Mouse (Mus musculus): Measurements from ENCODE around the gene Chit1. TPM values are rescaled to one million over a fixed set of nuclear protein-coding genes. Genes with fewer than 3 reads are reported as not detected.

Gene Chit1
- total RNA-seq, 1 experiment from 2014 or later = 0.55 TPM

- no peak for ATAC-seq (replicated peaks; ENCODE audit: low read depth, poor library complexity, severe bottlenecking)
Measured at GRCm38 (mm10) chr1:134168567-134168966, 57.5 kb downstream of the Chit1 start.

GRCm38 (mm10) chr1:134168985-134169697 is 58.1 kb downstream of the Chit1 start:
- no peak for ATAC-seq (replicated peaks; ENCODE audit: low read depth, poor library complexity, severe bottlenecking)

GRCm38 (mm10) chr1:134173081-134173480 is 62.0 kb downstream of the Chit1 start:
- no peak for ATAC-seq (replicated peaks; ENCODE audit: low read depth, poor library complexity, severe bottlenecking)

- no peak for ATAC-seq (replicated peaks; ENCODE audit: low read depth, poor library complexity, severe bottlenecking)
Measured at GRCm38 (mm10) chr1:134177976-134178375, 66.9 kb downstream of the Chit1 start.

- ATAC-seq (replicated peaks; ENCODE audit: low read depth, poor library complexity, severe bottlenecking) = no peak
Measured at GRCm38 (mm10) chr1:134182025-134182424, 71.0 kb downstream of the Chit1 start, which contains the start of gene Chil1. TSS of gene Chil1 (plus strand) at chr1:134182176.

- ATAC-seq (replicated peaks; ENCODE audit: low read depth, poor library complexity, severe bottlenecking) = no peak
Measured at GRCm38 (mm10) chr1:134184089-134184488, 73.0 kb downstream of the Chit1 start.

- no peak for ATAC-seq (replicated peaks; ENCODE audit: low read depth, poor library complexity, severe bottlenecking)
Measured at GRCm38 (mm10) chr1:134188217-134188616, 77.2 kb downstream of the Chit1 start.

GRCm38 (mm10) chr1:134188989-134189729 is 78.1 kb downstream of the Chit1 start:
- peak; percentile 95 for ATAC-seq (replicated peaks; ENCODE audit: low read depth, poor library complexity, severe bottlenecking)

GRCm38 (mm10) chr1:134191192-134191591 is 80.2 kb downstream of the Chit1 start:
- no peak for ATAC-seq (replicated peaks; ENCODE audit: low read depth, poor library complexity, severe bottlenecking)

GRCm38 (mm10) chr1:134192024-134192423 is 81.0 kb downstream of the Chit1 start:
- no peak for ATAC-seq (replicated peaks; ENCODE audit: low read depth, poor library complexity, severe bottlenecking)

- no peak for ATAC-seq (replicated peaks; ENCODE audit: low read depth, poor library complexity, severe bottlenecking)
Measured at GRCm38 (mm10) chr1:134193126-134193525, 82.1 kb downstream of the Chit1 start, which contains the start of gene Mybph. TSS of gene Mybph (plus strand) at chr1:134193448.

- no peak for ATAC-seq (replicated peaks; ENCODE audit: low read depth, poor library complexity, severe bottlenecking)
Measured at GRCm38 (mm10) chr1:134193674-134194197, 82.7 kb downstream of the Chit1 start.

GRCm38 (mm10) chr1:134194298-134195022 is 83.4 kb downstream of the Chit1 start:
- ATAC-seq (replicated peaks; ENCODE audit: low read depth, poor library complexity, severe bottlenecking) = no peak

GRCm38 (mm10) chr1:134195117-134195516 is 84.1 kb downstream of the Chit1 start:
- ATAC-seq (replicated peaks; ENCODE audit: low read depth, poor library complexity, severe bottlenecking) = no peak

- peak; percentile 55 for ATAC-seq (replicated peaks; ENCODE audit: low read depth, poor library complexity, severe bottlenecking)
Measured at GRCm38 (mm10) chr1:134195571-134195970, 84.5 kb downstream of the Chit1 start.

- ATAC-seq (replicated peaks; ENCODE audit: low read depth, poor library complexity, severe bottlenecking) = peak; percentile 16
Measured at GRCm38 (mm10) chr1:134195979-134196378, 84.9 kb downstream of the Chit1 start.

- peak; percentile 89 for ATAC-seq (replicated peaks; ENCODE audit: low read depth, poor library complexity, severe bottlenecking)
Measured at GRCm38 (mm10) chr1:134196386-134196785, 85.3 kb downstream of the Chit1 start.

- no peak for ATAC-seq (replicated peaks; ENCODE audit: low read depth, poor library complexity, severe bottlenecking)
Measured at GRCm38 (mm10) chr1:134197325-134197982, 86.4 kb downstream of the Chit1 start.

- ATAC-seq (replicated peaks; ENCODE audit: low read depth, poor library complexity, severe bottlenecking) = no peak
Measured at GRCm38 (mm10) chr1:134198197-134198995, 87.4 kb downstream of the Chit1 start.
